Mouse (Mus musculus) kidney, postnatal 0 days (tissue): ENCODE measurements at regions not wholly inside any gene's neighbourhood (a gene's known extent, or its start where the extent isn't known, plus 50 kb on each side); places are given as distances from the start of the nearest gene placed in this dataset.
"Not testable (repeated sequence)": the region's sequence is repeated elsewhere in the genome, so short reads cannot be mapped to it uniquely, and the experiment has no call there.

Source experiments
- ATAC-seq: fragments of 200-750 bp; cut with Nextera tagmentation; replicated peaks from 2 replicates; pipeline ENCODE4 v1.8.0; 2017; ENCODE audit warnings: low read depth, moderate number of reproducible peaks, moderate TSS enrichment, moderate library complexity; ENCODE audit not compliant: low FRiP score
- DNase-seq: peaks from one replicate; pipeline ENCODE4 v3.0.0-alpha.2; 2016; ENCODE audit warnings: low spot score
- H3K27ac ChIP-seq: fragments of 300-500 bp; sonication (generic); 2 replicates; pipeline ENCODE4 v1.5.1; 2014; ENCODE audit warnings: mild to moderate bottlenecking
- H3K27me3 ChIP-seq: fragments of 300-500 bp; sonication (generic); 2 replicates; pipeline ENCODE4 v1.6.1; 2014; ENCODE audit warnings: low read length, mixed read lengths; ENCODE audit not compliant: insufficient read depth
- H3K36me3 ChIP-seq: fragments of 300-500 bp; sonication (generic); 2 replicates; pipeline ENCODE4 v1.6.1; 2014; ENCODE audit warnings: low read length, mixed read lengths; ENCODE audit not compliant: insufficient read depth
- H3K4me1 ChIP-seq: fragments of 300-500 bp; sonication (generic); replicated peaks from 2 replicates; pipeline ENCODE4 v1.6.1; 2014; ENCODE audit warnings: antibody characterized with exemption, low read length, mixed read lengths; ENCODE audit not compliant: insufficient read depth
- H3K4me2 ChIP-seq: fragments of 300-500 bp; sonication (generic); 2 replicates; pipeline ENCODE4 v1.6.1; 2014; ENCODE audit warnings: mild to moderate bottlenecking, low read length, moderate library complexity, mixed read lengths
- H3K4me3 ChIP-seq: fragments of 300-500 bp; sonication (generic); replicated peaks from 2 replicates; pipeline ENCODE4 v1.5.1; 2014; ENCODE audit warnings: low read depth, low read length
- H3K9ac ChIP-seq: fragments of 300-500 bp; sonication (generic); 2 replicates; pipeline ENCODE4 v1.6.1; 2014; ENCODE audit warnings: low read depth, low read length
- H3K9me3 ChIP-seq: fragments of 300-500 bp; sonication (generic); replicated peaks from 2 replicates; pipeline ENCODE4 v1.6.1; 2016; ENCODE audit warnings: low read length, inconsistent platforms, mixed read lengths
- CTCF ChIP-seq: IDR thresholded peaks from 2 replicates; pipeline ENCODE4 v1.5.1; 2016; ENCODE audit warnings: antibody characterized with exemption, low read depth, mild to moderate bottlenecking, moderate library complexity
- WGBS: fragments of 180-500 bp; shearing (Covaris S2); extraction: QIAGEN DNeasy Blood & Tissue Kit; methylation state at CpG from one replicate; pipeline ENCODE4 v1.1.7; 2014; 5-methylcytosine and 5-hydroxymethylcytosine counted together

- no peaks in the 10 kb centered on the region for H3K27me3 ChIP-seq
- no peaks in the 10 kb centered on the region for H3K36me3 ChIP-seq
- no peak overlapping the region for H3K9ac ChIP-seq
- no peak overlapping the region for H3K4me2 ChIP-seq
- no peaks in the 10 kb centered on the region for H3K4me1 ChIP-seq
- no peak for TF ChIP-seq CTCF
- no peaks in the 10 kb centered on the region for H3K9me3 ChIP-seq
- ATAC-seq, result no peak
- H3K4me3 ChIP-seq, result no peak overlapping the region
- H3K27ac ChIP-seq, result no peak overlapping the region
- WGBS, result 66% methylated on average over 3 of the region's 3 CpGs
- DNase-seq, result peak; percentile 31
Observed at GRCm38 (mm10) chr1:105925617-105926370, 64.4 kb upstream of the Zcchc2 start.

- H3K27me3 ChIP-seq, result no peaks in the 10 kb centered on the region
- TF ChIP-seq CTCF, result no peak
- ATAC-seq, result no peak
- H3K27ac ChIP-seq, result no peak overlapping the region
- H3K36me3 ChIP-seq, result no peaks in the 10 kb centered on the region
- H3K4me2 ChIP-seq, result no peak overlapping the region
- WGBS, result 98% methylated on average over 2 of the region's 2 CpGs
- no peaks in the 10 kb centered on the region for H3K4me1 ChIP-seq
- H3K9ac ChIP-seq, result no peak overlapping the region
- no peaks in the 10 kb centered on the region for H3K9me3 ChIP-seq
- DNase-seq, result no peak
- H3K4me3 ChIP-seq, result no peak overlapping the region
Observed at GRCm38 (mm10) chr1:105926871-105927270, 63.3 kb upstream of the Zcchc2 start.

GRCm38 (mm10) chr1:105930841-105931240 is 59.4 kb upstream of the Zcchc2 start:
- no peak for TF ChIP-seq CTCF
- Histone ChIP-seq H3K4me2 (no peak overlapping the region), H3K9ac (no peak overlapping the region), H3K27me3 (no peaks in the 10 kb centered on the region), H3K4me1 (no peaks in the 10 kb centered on the region), H3K27ac (no peak overlapping the region), H3K36me3 (no peaks in the 10 kb centered on the region), H3K9me3 (no peaks in the 10 kb centered on the region), H3K4me3 (no peak overlapping the region)
- DNase-seq, result no peak
- no peak for ATAC-seq

GRCm38 (mm10) chr1:105934171-105934570 is 56.0 kb upstream of the Zcchc2 start:
- H3K4me2 ChIP-seq, H3K9me3 ChIP-seq, H3K27ac ChIP-seq, ATAC-seq, H3K4me3 ChIP-seq, H3K4me1 ChIP-seq, H3K27me3 ChIP-seq, H3K9ac ChIP-seq, DNase-seq, H3K36me3 ChIP-seq: not testable (repeated sequence)
- 90% methylated on average over 2 of the region's 2 CpGs for WGBS
